Mouse (Mus musculus): ENCODE measurements around the gene Rala.

The Rala gene

DNA sequence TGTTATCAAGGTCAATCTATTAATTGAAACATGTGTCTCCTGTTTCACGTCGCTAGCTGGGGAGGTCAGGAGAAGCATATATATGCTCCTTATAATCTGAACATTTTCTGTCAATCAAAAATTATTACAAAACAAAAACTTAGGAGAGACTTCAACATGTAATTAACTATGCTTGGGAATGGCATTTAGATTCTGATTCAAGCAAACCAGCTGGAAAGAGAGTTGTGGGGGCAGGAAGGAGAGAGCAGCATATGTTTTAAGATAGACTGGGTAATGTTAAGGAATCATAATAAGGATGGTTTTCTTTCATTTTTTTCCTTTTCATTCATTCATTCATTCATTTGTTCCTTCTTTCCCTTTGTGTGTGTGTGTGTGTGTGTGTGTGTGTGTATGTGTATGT is 77.3 kb downstream of the Rala start:
- no peak for DNase-seq

GRCm38 (mm10) chr13:17860536-17860935 is 83.5 kb downstream of the Rala start:
- DNase-seq = no peak

- DNase-seq = no peak
These were observed 84.5 kb downstream of the Rala start for GRCm38 (mm10) chr13:17859365-17860033.

GRCm38 (mm10) chr13:17857046-17857445 is 87.0 kb downstream of the Rala start:
- no peak for DNase-seq

DNA sequence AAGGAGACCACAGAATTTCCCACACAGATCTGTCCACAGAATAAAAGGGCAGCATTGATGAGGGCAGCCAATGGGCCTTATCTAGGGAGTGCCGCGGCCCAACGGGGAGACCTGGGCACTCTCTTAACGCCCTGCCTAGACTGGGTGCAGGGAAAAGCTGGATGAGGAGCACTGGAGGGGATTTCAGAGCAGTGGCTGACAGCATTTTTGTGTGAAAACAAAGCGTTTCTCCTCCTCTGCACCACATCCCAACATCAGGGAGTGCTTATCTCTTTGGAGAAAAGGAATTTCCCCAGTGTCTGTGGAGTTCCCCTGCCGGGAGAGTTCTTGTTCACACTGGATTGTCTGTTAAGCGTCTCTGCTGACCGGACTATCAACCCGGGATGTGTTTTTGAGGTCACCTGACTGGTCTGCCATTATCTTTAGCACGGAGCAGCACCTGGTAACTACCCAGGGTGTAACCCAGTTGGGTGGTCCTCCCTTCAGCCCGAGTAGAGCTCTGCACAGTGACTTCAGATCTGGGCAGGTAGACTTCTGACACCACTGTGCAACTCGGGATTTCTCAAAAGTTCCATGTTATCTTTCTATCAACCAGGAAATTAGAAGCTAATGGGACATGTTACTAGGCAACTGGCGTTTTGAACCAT is 88.4 kb downstream of the Rala start:
- no peak for DNase-seq

- DNase-seq = no peak
These were observed 89.3 kb downstream of the Rala start for GRCm38 (mm10) chr13:17854755-17855154.

DNA sequence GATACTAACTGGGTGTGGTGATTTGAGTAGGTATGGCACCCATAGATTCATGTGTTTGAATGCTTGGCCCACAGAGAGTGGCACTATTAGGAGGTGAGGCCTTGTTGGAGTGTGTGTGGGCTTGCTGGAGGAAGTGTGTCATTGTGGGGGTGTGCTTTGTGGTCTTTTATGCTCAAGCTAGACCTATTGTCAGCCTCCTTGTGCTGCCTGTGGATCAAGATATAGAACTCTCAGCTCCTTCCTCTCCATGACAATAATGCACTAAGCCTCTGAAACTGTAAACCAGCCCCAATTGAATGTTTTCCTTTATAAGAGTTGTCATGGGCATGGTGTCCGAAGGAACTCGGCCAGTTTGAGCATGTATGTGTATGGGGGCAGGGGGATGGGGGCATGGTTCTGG is 100.7 kb downstream of the Rala start:
- DNase-seq = no peak

GRCm38 (mm10) chr13:17842756-17843155 is 101.3 kb downstream of the Rala start:
- no peak for DNase-seq

DNA sequence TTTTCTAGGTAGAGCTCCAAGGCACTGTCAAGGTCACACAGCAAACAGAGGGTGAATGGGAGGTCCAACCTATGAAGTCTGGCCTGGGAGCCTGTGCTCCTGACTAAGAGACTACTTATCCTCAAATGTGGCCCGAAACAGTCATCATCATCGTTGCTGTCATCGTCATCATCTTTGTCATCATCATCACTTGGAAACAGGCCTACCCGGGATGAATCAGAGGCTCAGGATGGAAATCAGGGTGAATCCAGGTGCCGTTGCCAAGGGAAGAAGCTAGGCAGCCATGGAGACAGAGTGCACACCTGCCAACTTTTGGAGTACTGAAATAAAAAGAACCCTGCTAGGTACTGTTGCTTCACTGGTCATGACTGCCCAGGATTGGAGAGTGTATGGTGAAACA is 104.9 kb downstream of the Rala start:
- no peak for DNase-seq

GRCm38 (mm10) chr13:17838484-17838851 is 105.6 kb downstream of the Rala start:
- peak; percentile 35 for DNase-seq

DNA sequence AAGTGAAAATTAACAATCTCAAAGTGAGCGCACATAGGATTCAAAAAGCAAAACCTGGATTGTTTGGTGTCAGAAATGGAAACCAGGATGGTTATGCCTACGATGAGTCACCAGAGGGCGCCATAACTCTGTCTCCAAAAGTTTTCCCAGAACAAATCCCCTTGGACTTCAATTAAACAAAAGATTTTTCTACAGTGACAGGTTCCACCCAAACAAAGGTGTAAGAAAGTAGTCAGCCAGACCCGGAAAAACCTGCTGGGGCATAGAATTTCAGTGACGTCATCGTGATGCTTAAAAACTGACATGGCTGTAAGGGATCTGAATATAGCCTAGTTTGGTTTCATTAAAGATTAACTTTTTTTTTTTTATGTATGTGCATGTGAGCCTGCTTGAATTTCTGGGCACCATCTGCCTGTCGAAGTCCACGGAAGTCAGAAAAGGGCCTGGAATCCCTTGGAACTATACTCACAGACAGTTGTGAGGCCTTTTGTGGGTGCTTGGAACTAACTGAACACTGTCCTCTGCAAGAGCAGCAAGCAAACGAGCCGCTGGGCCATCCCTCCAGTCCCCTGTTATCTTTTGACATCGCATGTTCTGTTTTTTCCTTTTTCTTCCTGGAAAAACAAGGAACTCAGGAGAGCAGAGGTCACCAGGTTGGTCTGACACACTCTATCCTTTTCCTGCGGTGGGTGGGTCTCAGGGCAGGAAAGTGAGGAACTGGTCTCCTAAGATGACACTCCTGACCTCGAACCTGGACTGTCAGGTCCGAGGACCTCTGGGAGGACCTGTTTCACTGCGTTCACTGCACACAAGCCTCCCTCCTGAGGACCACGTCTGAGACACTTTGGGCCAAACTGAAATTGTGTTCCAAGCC is 106.2 kb downstream of the Rala start:
- DNase-seq = no peak

GRCm38 (mm10) chr13:17836808-17837207 is 107.2 kb downstream of the Rala start:
- no peak for DNase-seq

GRCm38 (mm10) chr13:17832940-17833339 is 111.1 kb downstream of the Rala start:
- no peak for DNase-seq

Measured in thymus, postnatal 25 days (tissue).